Mouse (Mus musculus) urinary bladder, postnatal 36 days (tissue): ENCODE measurements around the gene Stpg2.
"Not testable (repeated sequence)": the region's sequence is repeated elsewhere in the genome, so short reads cannot be mapped to it uniquely, and the experiment has no call there.

Experiments
- DNase-seq, 2 experiments: peaks; one replicate each; pipeline ENCODE4 v3.0.0; 2022; ENCODE audit warnings: low spot score in 2 of 2, mixed read lengths in 1 of 2

Gene Stpg2

GRCm38 (mm10) chr3:139205444-139205998, at the start of gene Stpg2:
Gene Stpg2, plus strand, starts transcription at chr3:139205694.
- DNase-seq = peak; percentile 88 to 89

GRCm38 (mm10) chr3:139162146-139162545, 43.3 kb upstream of the Stpg2 start:
- DNase-seq = no peak

GRCm38 (mm10) chr3:139162658-139163057, 42.8 kb upstream of the Stpg2 start:
- no peak for DNase-seq

DNA sequence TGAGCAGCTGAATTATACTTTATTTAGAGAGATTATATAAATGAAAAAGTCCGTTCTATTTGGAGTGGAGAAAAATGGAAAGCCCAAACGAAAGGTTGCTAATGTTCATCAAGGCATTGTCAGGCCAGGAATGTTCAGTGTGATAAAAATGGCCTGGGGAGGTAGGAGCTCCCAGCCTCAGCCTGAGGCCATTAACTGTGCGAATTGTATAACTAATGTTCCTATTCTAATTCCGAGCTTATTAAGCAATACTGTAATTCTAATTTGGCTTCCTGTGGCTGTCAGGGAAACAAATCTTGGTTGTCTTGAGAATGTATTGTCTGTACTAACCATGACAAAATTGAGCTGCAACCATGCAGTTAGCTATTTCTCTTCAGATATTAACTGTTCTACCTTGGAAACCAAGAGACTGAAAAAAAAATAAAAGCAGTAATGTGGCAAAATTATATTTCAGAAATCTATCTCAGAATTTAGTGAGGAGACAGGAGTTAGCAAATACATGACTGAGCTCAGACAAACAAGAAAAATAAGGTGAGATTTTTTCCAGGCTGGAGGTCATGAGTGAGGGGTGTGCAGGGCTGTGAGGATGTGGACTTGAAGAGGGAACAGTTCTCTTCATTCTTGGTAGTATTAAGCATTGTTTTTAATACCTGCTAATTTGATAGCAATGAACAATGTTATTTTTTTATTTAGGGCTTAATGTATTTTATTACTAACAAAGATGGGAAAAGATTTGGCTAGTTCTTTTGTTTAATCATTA, 36.8 kb upstream of the Stpg2 start:
- no peak for DNase-seq

GRCm38 (mm10) chr3:139169740-139170139, 35.8 kb upstream of the Stpg2 start:
- DNase-seq = no peak

DNA sequence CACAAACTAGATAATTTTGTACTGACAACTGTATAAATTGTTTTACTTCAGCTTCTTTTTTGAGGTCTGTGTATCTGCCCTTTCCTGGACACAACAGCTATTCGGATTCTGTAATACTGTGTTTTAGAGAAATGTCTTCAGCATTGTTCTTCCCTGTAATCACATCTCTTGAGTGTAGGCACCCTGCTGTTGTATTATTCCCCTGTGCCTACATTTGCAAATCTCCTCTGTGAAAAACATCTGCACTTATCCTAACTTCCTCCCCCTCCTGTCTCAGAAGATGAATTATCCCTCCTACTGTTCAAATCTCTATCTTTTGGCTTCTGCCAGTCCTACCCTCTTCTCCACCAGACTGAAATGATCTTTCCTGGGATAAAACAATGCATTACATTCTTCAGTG, 28.6 kb upstream of the Stpg2 start:
- DNase-seq = no peak

- DNase-seq = no peak
These were observed 14.0 kb upstream of the Stpg2 start for GRCm38 (mm10) chr3:139191541-139191940.

DNA sequence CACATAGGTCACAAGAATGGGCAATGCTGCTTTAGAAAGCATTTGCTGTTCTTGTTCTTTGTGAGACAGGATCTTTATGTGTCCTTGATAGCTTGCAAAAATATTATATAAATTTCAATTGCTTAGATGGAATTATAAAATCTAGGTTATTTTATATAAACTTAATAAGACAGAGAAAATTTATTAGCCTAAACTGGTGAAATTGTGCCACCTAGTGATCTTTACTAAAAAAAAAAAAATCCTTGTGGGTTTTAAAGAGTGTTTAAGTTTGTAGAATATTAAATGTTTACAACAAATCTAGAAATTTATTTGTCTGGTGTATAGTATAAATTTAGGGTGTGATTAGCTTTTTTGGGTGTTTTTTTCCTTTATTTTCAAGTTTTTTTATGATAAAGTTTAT, 11.6 kb upstream of the Stpg2 start:
- DNase-seq = no peak

DNA sequence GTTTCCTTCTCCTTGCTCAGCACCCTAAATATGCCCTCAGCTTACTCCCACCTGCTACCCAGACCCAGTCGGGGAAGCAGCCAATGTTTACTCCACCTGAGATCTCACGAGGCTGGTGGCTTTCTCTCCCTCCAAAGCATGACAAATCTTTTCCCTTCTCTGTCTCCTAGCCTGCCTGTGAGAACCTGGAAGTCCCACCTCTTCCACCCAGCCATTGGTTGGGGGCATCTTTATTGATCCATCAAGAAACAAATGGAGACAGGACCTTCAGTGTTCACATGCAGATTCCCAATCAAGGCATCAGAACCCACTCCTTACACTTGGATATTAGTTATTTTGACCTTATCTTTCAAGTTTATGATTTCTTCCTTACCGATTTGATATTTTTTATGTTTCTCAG, 7.1 kb upstream of the Stpg2 start:
- no peak for DNase-seq

GRCm38 (mm10) chr3:139200324-139200723, 5.2 kb upstream of the Stpg2 start:
- no peak for DNase-seq

DNA sequence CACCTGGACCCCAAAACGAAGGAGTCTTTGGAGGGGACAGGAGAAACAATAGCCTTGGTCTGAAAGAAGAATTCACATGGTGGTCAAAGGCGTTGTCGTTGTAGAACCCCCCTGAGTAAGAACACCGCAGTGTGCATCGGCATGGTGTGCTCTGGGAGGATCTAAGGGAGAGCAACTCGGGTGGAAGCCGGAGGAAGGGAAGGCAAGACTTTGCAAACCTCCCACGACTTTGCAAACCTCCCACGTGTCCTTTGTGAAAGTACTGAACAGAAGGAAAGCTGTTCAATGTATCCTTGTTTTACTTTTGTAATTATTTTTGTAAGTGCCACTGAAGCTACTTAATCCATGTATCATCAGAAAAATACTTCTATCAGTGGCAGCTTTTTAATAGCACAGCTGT, 11.5 kb downstream of the Stpg2 start:
- no peak for DNase-seq

GRCm38 (mm10) chr3:139225123-139225522, 19.6 kb downstream of the Stpg2 start:
- no peak for DNase-seq

DNA sequence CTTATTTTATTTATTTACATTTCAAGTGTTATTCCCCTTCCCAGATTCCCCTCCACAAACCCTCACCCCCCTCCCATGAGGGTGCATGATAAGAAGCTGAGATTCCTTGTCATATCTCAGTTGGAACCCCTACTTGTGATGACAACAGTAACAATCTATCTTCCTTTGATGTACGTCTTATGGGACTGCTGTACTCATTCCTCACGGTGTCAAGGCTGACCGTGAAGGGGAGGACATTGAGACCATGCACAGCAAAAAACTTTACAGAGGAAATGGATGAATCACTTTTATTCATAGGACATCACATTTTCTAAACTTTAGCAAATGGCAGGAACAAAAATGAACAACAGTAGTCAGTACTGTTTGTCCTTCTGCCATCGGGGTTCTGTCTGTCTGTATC, 21.3 kb downstream of the Stpg2 start:
- no peak for DNase-seq

GRCm38 (mm10) chr3:139245219-139245618, 39.7 kb downstream of the Stpg2 start:
- no peak for DNase-seq

GRCm38 (mm10) chr3:139246508-139246907, 41.0 kb downstream of the Stpg2 start:
- no peak for DNase-seq

DNA sequence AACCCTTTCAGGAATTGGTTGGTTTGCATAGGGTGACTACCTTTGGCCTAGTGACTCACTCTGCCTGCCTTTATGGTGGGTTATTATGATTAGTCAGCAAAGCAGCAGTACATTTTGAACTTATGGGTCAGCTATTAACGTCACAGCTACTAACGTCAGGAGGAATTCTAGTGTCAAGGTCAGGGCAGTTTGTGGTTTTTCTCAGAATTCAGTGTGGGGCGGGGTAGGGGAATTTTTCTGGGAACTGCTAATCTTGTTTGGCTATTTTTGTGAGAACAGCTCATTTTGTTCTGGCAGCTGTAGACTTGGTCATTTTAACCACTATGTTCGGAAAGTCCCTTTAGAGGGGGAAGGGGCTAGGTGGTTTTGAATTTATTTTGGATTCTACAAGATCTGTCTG, 56.9 kb downstream of the Stpg2 start:
- not testable (repeated sequence) for DNase-seq

DNA sequence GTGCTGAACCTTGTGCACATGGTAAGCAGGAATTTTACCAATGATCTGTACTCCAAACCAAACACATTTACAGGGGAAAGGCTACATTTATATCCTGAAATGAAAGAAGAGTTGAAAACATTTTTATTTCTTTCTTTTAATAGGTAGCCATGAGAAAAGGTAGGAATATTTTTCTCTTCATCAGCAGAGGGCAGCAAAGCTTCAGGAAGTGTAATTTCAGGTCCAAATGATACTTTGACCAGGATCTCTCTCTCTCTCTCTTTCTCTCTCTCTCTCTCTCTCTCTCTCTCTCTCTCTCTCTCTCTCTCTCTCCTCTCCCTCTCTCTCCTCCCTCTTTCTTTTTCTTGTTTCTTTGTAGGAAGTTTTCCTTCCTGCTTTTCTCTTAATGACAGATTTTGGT, 92.4 kb downstream of the Stpg2 start:
- no peak for DNase-seq

GRCm38 (mm10) chr3:139308078-139308809, 102.8 kb downstream of the Stpg2 start:
- no peak for DNase-seq

DNA sequence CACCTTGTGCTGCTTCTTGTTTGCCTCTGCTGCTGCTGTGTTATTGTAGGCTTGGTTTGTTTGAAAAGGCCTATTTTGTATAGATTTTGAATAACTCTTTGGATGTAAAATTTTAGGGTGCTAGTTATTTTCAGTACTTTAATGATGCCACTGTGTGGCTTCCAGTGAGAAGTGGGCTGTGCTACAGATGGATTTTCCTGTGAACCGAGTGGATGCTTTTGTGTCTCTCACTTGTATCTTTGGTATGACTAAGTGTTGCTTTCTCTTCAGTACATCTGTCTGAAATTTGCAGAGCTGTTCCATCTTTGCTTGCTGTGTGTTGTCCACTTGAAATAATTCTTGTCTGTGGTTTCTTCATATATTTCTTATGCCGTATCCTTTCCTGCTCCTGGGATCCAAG, 106.2 kb downstream of the Stpg2 start:
- DNase-seq = no peak

GRCm38 (mm10) chr3:139380494-139380893, 175.0 kb downstream of the Stpg2 start:
- DNase-seq = no peak

DNA sequence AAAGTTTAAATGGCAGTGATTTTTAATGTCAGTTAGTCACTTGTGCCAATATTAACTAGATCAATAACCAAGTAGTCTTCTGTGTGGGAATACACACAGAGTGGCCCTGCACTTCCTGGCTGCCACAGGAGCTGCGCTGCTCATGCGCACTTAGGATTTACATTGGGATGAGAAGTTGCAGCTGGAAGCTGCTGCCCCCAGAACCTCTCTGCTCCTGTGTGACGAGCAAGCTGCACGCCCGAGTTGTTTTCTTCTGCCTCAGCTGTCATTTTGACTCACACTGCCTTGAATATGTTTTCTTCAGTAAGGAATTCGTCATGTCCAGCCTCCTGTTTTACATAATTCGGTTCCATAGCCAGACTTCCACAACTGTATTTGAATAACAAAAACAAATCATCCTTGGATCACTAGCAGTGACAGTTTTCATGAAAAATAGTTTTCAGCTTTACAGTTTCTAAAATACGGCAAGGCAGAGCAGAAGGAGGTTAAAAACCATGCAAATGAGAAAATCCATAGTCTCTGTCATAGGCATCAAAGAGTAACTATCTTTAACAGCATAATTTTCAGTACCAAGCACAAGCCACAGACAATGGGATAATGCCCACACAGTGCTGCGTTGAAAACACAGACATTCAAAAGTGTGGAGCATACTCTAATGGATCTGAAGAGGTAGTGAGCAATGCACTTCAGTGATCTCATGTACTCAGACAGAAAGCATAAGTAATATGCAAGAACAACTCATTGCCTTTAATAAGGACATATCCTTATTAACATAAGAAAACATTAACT, 191.8 kb downstream of the Stpg2 start:
- DNase-seq = no peak

GRCm38 (mm10) chr3:139404673-139405072, 199.2 kb downstream of the Stpg2 start:
- DNase-seq = no peak
